Mouse (Mus musculus) forebrain, embryonic 10.5 days (tissue): ENCODE measurements around the gene 4932415D10Rik. TPM values are rescaled to one million over a fixed set of nuclear protein-coding genes. Genes with fewer than 3 reads are reported as not detected.

Experiments used
- polyA plus RNA-seq: library from polyadenylated mRNA; unstranded; fragments of >200 nt; fragmentation: Nextera tagmentation; extraction: Ambion mirVana; gene quantifications from 2 replicates; pipeline ENCODE4 v1.2.1, GENCODE M21; 2016

Gene 4932415D10Rik
- polyA plus RNA-seq, 1 experiment from 2014 or later: not detected

Other genes starting within 250 kb of the 4932415D10Rik start
- 4.0 and 5.2 TPM in 2 replicates for gene BC024063, start 233.2 kb downstream of the 4932415D10Rik start, polyA plus RNA-seq
- 4.6 and 5.0 TPM in 2 replicates for gene AU041133, start 188.6 kb downstream of the 4932415D10Rik start, polyA plus RNA-seq
- gene Zfp938, start 75.3 kb downstream of the 4932415D10Rik start, polyA plus RNA-seq: 13.5 and 14.8 TPM in 2 replicates
- 8.9 and 10.2 TPM in 2 replicates for gene Gm4924, start 37.7 kb upstream of the 4932415D10Rik start, polyA plus RNA-seq
- not detected in 2 replicates for gene Gm1553, start 176.0 kb upstream of the 4932415D10Rik start, polyA plus RNA-seq